Mouse (Mus musculus): ENCODE measurements around the gene Kndc1. TPM values are rescaled to one million over a fixed set of nuclear protein-coding genes. Genes with fewer than 3 reads are reported as not detected.

Gene Kndc1
- polyA plus RNA-seq, 2 experiments: 0.10 to 0.45 TPM

- Histone ChIP-seq H3K4me2 (replicated peaks; ENCODE audit: low read depth, low read length, severe bottlenecking) (no peak overlapping the region), H3K27me3 (ENCODE audit: control insufficient read depth, insufficient read depth, low read length) (peaks cover 35% of the 10 kb centered on the region), H3K36me3 (ENCODE audit: control insufficient read depth, insufficient read depth, low read length) (no peaks in the 10 kb centered on the region), H3K9me3 (ENCODE audit: control insufficient read depth, low read length) (no peaks in the 10 kb centered on the region), H3K9ac (ENCODE audit: low read depth, low read length, severe bottlenecking) (no peak overlapping the region), H3K4me1 (ENCODE audit: control insufficient read depth, insufficient read depth, low read length) (no peaks in the 10 kb centered on the region), H3K27ac (replicated peaks; ENCODE audit: low read depth, low read length) (no peak overlapping the region), H3K4me3 (replicated peaks; ENCODE audit: low read length) (no peak overlapping the region)
- DNase-seq (ENCODE audit: low spot score) (no peak), ATAC-seq (ENCODE audit: low FRiP score, low read depth) (no peak)
- TF ChIP-seq POLR2A (IDR thresholded peaks at IDR 0.05; ENCODE audit: borderline replicate concordance, extremely low read depth, insufficient read depth, insufficient read length): no peak
- WGBS: 82% methylated on average over 7 of the region's 7 CpGs
These were observed 1.8 kb downstream of the Kndc1 start for GRCm38 (mm10) chr7:139896271-139896670.

- H3K4me2 ChIP-seq (replicated peaks; ENCODE audit: low read depth, low read length, severe bottlenecking): no peak overlapping the region
- H3K36me3 ChIP-seq (ENCODE audit: control insufficient read depth, insufficient read depth, low read length): no peaks in the 10 kb centered on the region
- no peak overlapping the region for H3K27ac ChIP-seq (replicated peaks; ENCODE audit: low read depth, low read length)
- no peak for TF ChIP-seq POLR2A (IDR thresholded peaks at IDR 0.05; ENCODE audit: borderline replicate concordance, extremely low read depth, insufficient read depth, insufficient read length)
- H3K27me3 ChIP-seq (ENCODE audit: control insufficient read depth, insufficient read depth, low read length): peaks cover 35% of the 10 kb centered on the region
- WGBS: 81% methylated on average over 7 of the region's 7 CpGs
- ATAC-seq (ENCODE audit: low FRiP score, low read depth) (no peak), DNase-seq (ENCODE audit: low spot score) (no peak)
- H3K4me1 ChIP-seq (ENCODE audit: control insufficient read depth, insufficient read depth, low read length): no peaks in the 10 kb centered on the region
- H3K9ac ChIP-seq (ENCODE audit: low read depth, low read length, severe bottlenecking): no peak overlapping the region
- no peak overlapping the region for H3K4me3 ChIP-seq (replicated peaks; ENCODE audit: low read length)
- H3K9me3 ChIP-seq (ENCODE audit: control insufficient read depth, low read length): no peaks in the 10 kb centered on the region
These were observed 2.3 kb downstream of the Kndc1 start for GRCm38 (mm10) chr7:139896796-139897195.

- H3K9ac ChIP-seq (ENCODE audit: low read depth, low read length, severe bottlenecking): no peak overlapping the region
- WGBS: 89% methylated on average over 2 of the region's 2 CpGs
- no peak overlapping the region for H3K4me3 ChIP-seq (replicated peaks; ENCODE audit: low read length)
- H3K9me3 ChIP-seq (ENCODE audit: control insufficient read depth, low read length): no peaks in the 10 kb centered on the region
- H3K27ac ChIP-seq (replicated peaks; ENCODE audit: low read depth, low read length): no peak overlapping the region
- TF ChIP-seq POLR2A (IDR thresholded peaks at IDR 0.05; ENCODE audit: borderline replicate concordance, extremely low read depth, insufficient read depth, insufficient read length): no peak
- no peaks in the 10 kb centered on the region for H3K36me3 ChIP-seq (ENCODE audit: control insufficient read depth, insufficient read depth, low read length)
- peaks cover 28% of the 10 kb centered on the region for H3K27me3 ChIP-seq (ENCODE audit: control insufficient read depth, insufficient read depth, low read length)
- no peaks in the 10 kb centered on the region for H3K4me1 ChIP-seq (ENCODE audit: control insufficient read depth, insufficient read depth, low read length)
- H3K4me2 ChIP-seq (replicated peaks; ENCODE audit: low read depth, low read length, severe bottlenecking): no peak overlapping the region
- ATAC-seq (ENCODE audit: low FRiP score, low read depth) (no peak), DNase-seq (ENCODE audit: low spot score) (no peak)
These were observed 4.1 kb downstream of the Kndc1 start for GRCm38 (mm10) chr7:139898606-139899005.

- no peak for ATAC-seq (ENCODE audit: low FRiP score, low read depth)
- no peak for DNase-seq (ENCODE audit: low spot score)
These were observed 5.0 kb downstream of the Kndc1 start for GRCm38 (mm10) chr7:139899505-139899904.

GRCm38 (mm10) chr7:139900456-139900855 is 6.0 kb downstream of the Kndc1 start:
- no peak overlapping the region for H3K27ac ChIP-seq (replicated peaks; ENCODE audit: low read depth, low read length)
- DNase-seq (ENCODE audit: low spot score) (no peak), ATAC-seq (ENCODE audit: low FRiP score, low read depth) (no peak)
- no peak overlapping the region for H3K9ac ChIP-seq (ENCODE audit: low read depth, low read length, severe bottlenecking)
- no peak overlapping the region for H3K4me3 ChIP-seq (replicated peaks; ENCODE audit: low read length)
- H3K4me1 ChIP-seq (ENCODE audit: control insufficient read depth, insufficient read depth, low read length): no peaks in the 10 kb centered on the region
- TF ChIP-seq POLR2A (IDR thresholded peaks at IDR 0.05; ENCODE audit: borderline replicate concordance, extremely low read depth, insufficient read depth, insufficient read length): no peak
- no peak overlapping the region for H3K4me2 ChIP-seq (replicated peaks; ENCODE audit: low read depth, low read length, severe bottlenecking)
- peaks cover 10% of the 10 kb centered on the region for H3K27me3 ChIP-seq (ENCODE audit: control insufficient read depth, insufficient read depth, low read length)
- no peaks in the 10 kb centered on the region for H3K9me3 ChIP-seq (ENCODE audit: control insufficient read depth, low read length)
- H3K36me3 ChIP-seq (ENCODE audit: control insufficient read depth, insufficient read depth, low read length): no peaks in the 10 kb centered on the region
- WGBS: 90% methylated on average over 7 of the region's 7 CpGs

More at GRCm38 (mm10) chr7:139899505-139899904, 5.0 kb downstream of the Kndc1 start:
- Histone ChIP-seq H3K9ac (ENCODE audit: low read depth, low read length, severe bottlenecking) (no peak overlapping the region), H3K27ac (replicated peaks; ENCODE audit: low read depth, low read length) (no peak overlapping the region), H3K4me1 (ENCODE audit: control insufficient read depth, insufficient read depth, low read length) (no peaks in the 10 kb centered on the region), H3K4me3 (replicated peaks; ENCODE audit: low read length) (no peak overlapping the region), H3K4me2 (replicated peaks; ENCODE audit: low read depth, low read length, severe bottlenecking) (no peak overlapping the region), H3K36me3 (ENCODE audit: control insufficient read depth, insufficient read depth, low read length) (no peaks in the 10 kb centered on the region), H3K27me3 (ENCODE audit: control insufficient read depth, insufficient read depth, low read length) (peaks cover 19% of the 10 kb centered on the region), H3K9me3 (ENCODE audit: control insufficient read depth, low read length) (no peaks in the 10 kb centered on the region)
- WGBS: 84% methylated on average over 7 of the region's 7 CpGs
- no peak for TF ChIP-seq POLR2A (IDR thresholded peaks at IDR 0.05; ENCODE audit: borderline replicate concordance, extremely low read depth, insufficient read depth, insufficient read length)

GRCm38 (mm10) chr7:139900896-139901295 is 6.4 kb downstream of the Kndc1 start:
- WGBS: 76% methylated on average over 6 of the region's 6 CpGs
- H3K27me3 ChIP-seq (ENCODE audit: control insufficient read depth, insufficient read depth, low read length): peaks cover 5% of the 10 kb centered on the region
- H3K36me3 ChIP-seq (ENCODE audit: control insufficient read depth, insufficient read depth, low read length): no peaks in the 10 kb centered on the region
- H3K27ac ChIP-seq (replicated peaks; ENCODE audit: low read depth, low read length): no peak overlapping the region
- DNase-seq (ENCODE audit: low spot score) (no peak), ATAC-seq (ENCODE audit: low FRiP score, low read depth) (no peak)
- no peaks in the 10 kb centered on the region for H3K4me1 ChIP-seq (ENCODE audit: control insufficient read depth, insufficient read depth, low read length)
- H3K9ac ChIP-seq (ENCODE audit: low read depth, low read length, severe bottlenecking): no peak overlapping the region
- H3K4me3 ChIP-seq (replicated peaks; ENCODE audit: low read length): no peak overlapping the region
- no peaks in the 10 kb centered on the region for H3K9me3 ChIP-seq (ENCODE audit: control insufficient read depth, low read length)
- no peak overlapping the region for H3K4me2 ChIP-seq (replicated peaks; ENCODE audit: low read depth, low read length, severe bottlenecking)
- TF ChIP-seq POLR2A (IDR thresholded peaks at IDR 0.05; ENCODE audit: borderline replicate concordance, extremely low read depth, insufficient read depth, insufficient read length): no peak
